Comparison of ENCODE assay signal across 15 mouse cellular contexts in genomic region chr9:43003017-43003416, GRCm38 (mm10). TPM values are rescaled to one million over a fixed set of nuclear protein-coding genes. Genes with fewer than 3 reads are reported as not detected.
"Had no signal": no experiment of that assay in that cellular context is flagged by ENCODE, and none has a peak within 500 bp of the region (broad histone marks: within the 10 kb centered on the region; RNA-seq: fewer than 3 reads in every experiment).

No protein-coding gene starts in this region.

- DNase-seq: kidney, adult 11 months; kidney, adult 9 months; spleen, adult 18-20 months; thymus, adult 18-20 months; thymus, postnatal 14 days had no signal

- H3K4me2 ChIP-seq: limb, embryonic 15.5 days; liver, embryonic 12.5 days; midbrain, embryonic 11.5 days; midbrain, embryonic 15.5 days; neural tube, embryonic 12.5 days had no signal

- H3K9ac ChIP-seq: limb, embryonic 15.5 days; liver, embryonic 12.5 days; midbrain, embryonic 15.5 days; neural tube, embryonic 12.5 days had no signal

- H3K9me3 ChIP-seq: limb, embryonic 15.5 days; liver, embryonic 12.5 days; megakaryocyte, embryonic 14.5 days; midbrain, embryonic 15.5 days; neural tube, embryonic 12.5 days had no signal

- H3K4me1 ChIP-seq: limb, embryonic 15.5 days; liver, embryonic 12.5 days; megakaryocyte, embryonic 14.5 days; midbrain, embryonic 15.5 days; neural tube, embryonic 12.5 days had no signal

- ATAC-seq: liver, embryonic 12.5 days; midbrain, embryonic 15.5 days had no signal

- H3K27me3 ChIP-seq: limb, embryonic 15.5 days; liver, embryonic 12.5 days; megakaryocyte, embryonic 14.5 days; midbrain, embryonic 15.5 days; neural tube, embryonic 12.5 days had no signal

- H3K27ac ChIP-seq: kidney, postnatal 0 days; limb, embryonic 15.5 days; liver, embryonic 12.5 days; macrophage; midbrain, embryonic 15.5 days; neural tube, embryonic 12.5 days had no signal

- H3K4me3 ChIP-seq: limb, embryonic 15.5 days; liver, embryonic 12.5 days; megakaryocyte, embryonic 14.5 days; midbrain, embryonic 15.5 days; neural tube, embryonic 12.5 days had no signal

RNA-seq across cellular contexts. Expression of gene Grik4, which starts 58.7 kb away (rescaled TPM):
- total RNA-seq: monocyte, adult 5-6 weeks; neutrophil, adult 5-6 weeks had no signal
- polyA plus RNA-seq: macrophage had no signal
